Mouse (Mus musculus) stomach, embryonic 14.5 days (tissue): ENCODE data around the gene Smarcd2. TPM values are rescaled to one million over a fixed set of nuclear protein-coding genes. Genes with fewer than 3 reads are reported as not detected.
"Not testable (repeated sequence)": the region's sequence is repeated elsewhere in the genome, so short reads cannot be mapped to it uniquely, and the experiment has no call there.

Source experiments
- ATAC-seq: fragments of 200-750 bp; cut with Nextera tagmentation; 2 replicates; pipeline ENCODE4 v1.8.0; 2017; ENCODE audit warnings: low read depth, moderate TSS enrichment; ENCODE audit not compliant: insufficient number of reproducible peaks, insufficient read depth, low FRiP score
- H3K27ac ChIP-seq: fragments of 300-500 bp; sonication (generic); 2 replicates; pipeline ENCODE4 v1.5.1; 2014; ENCODE audit warnings: mild to moderate bottlenecking, low read length, moderate library complexity, mixed read lengths
- H3K27me3 ChIP-seq: fragments of 300-500 bp; sonication (generic); 2 replicates; pipeline ENCODE4 v1.6.1; 2014; ENCODE audit warnings: low read length, control low read depth, mixed read lengths; ENCODE audit not compliant: control insufficient read depth, insufficient read depth
- H3K36me3 ChIP-seq: fragments of 300-500 bp; sonication (generic); 2 replicates; pipeline ENCODE4 v1.6.1; 2014; ENCODE audit warnings: mild to moderate bottlenecking, control low read depth, low read length, moderate library complexity, mixed read lengths; ENCODE audit not compliant: control insufficient read depth, insufficient read depth
- H3K4me1 ChIP-seq: fragments of 300-500 bp; sonication (generic); 2 replicates; pipeline ENCODE4 v1.6.1; 2014; ENCODE audit warnings: low read length, control low read depth, mixed read lengths; ENCODE audit not compliant: control insufficient read depth, insufficient read depth
- H3K4me2 ChIP-seq: fragments of 300-500 bp; sonication (generic); replicated peaks from 2 replicates; pipeline ENCODE4 v1.6.1; 2014; ENCODE audit warnings: low read depth, low read length, control low read depth
- H3K4me3 ChIP-seq: fragments of 300-500 bp; sonication (generic); 2 replicates; pipeline ENCODE4 v1.5.1; 2014; ENCODE audit warnings: low read depth, low read length, control low read depth
- H3K9ac ChIP-seq: fragments of 300-500 bp; sonication (generic); replicated peaks from 2 replicates; pipeline ENCODE4 v1.6.1; 2014; ENCODE audit warnings: low read depth, mild to moderate bottlenecking, control low read depth, low read length, moderate library complexity, mixed read lengths
- H3K9me3 ChIP-seq: fragments of 300-500 bp; sonication (generic); 2 replicates; pipeline ENCODE4 v1.6.1; 2016; ENCODE audit warnings: low read depth, low read length, control low read depth; ENCODE audit not compliant: control insufficient read depth
- whole genome bisulfite sequencing: fragments of 180-500 bp; shearing (Covaris S2); extraction: QIAGEN DNeasy Blood & Tissue Kit; methylation state at CpG from one replicate; pipeline ENCODE4 v1.1.7; 2014; 5-methylcytosine and 5-hydroxymethylcytosine counted together
- polyA plus RNA-seq: library from polyadenylated mRNA; unstranded; fragments of >200 nt; fragmentation: Nextera tagmentation; extraction: Ambion mirVana; gene quantifications from 2 replicates; pipeline ENCODE4 v1.2.1, GENCODE M21; 2014

Gene Smarcd2
- polyA plus RNA-seq, 1 experiment from 2014 or later = 82.8 TPM

- 87% methylated on average over 7 of the region's 7 CpGs for WGBS
These were observed 23.4 kb downstream of the Smarcd2 start for GRCm38 (mm10) chr11:106249326-106249725.

GRCm38 (mm10) chr11:106246834-106247233 is 25.9 kb downstream of the Smarcd2 start:
- Histone ChIP-seq H3K9me3 (peaks cover 4% of the 10 kb centered on the region; the same call in 1 of the 2 replicates), H3K9ac (no peak overlapping the region), H3K36me3 (peaks cover 94% of the 10 kb centered on the region), H3K27ac (no peak overlapping the region), H3K4me3 (no peak overlapping the region), H3K4me1 (no peaks in the 10 kb centered on the region), H3K27me3 (no peaks in the 10 kb centered on the region), H3K4me2 (no peak overlapping the region)
- WGBS = 96% methylated on average over 1 of the region's 1 CpGs
- no peak for ATAC-seq

More at GRCm38 (mm10) chr11:106249326-106249725, 23.4 kb downstream of the Smarcd2 start:
- Histone ChIP-seq H3K9me3 (peaks cover 4% of the 10 kb centered on the region; the same call in 1 of the 2 replicates), H3K4me2 (no peak overlapping the region), H3K4me1 (no peaks in the 10 kb centered on the region), H3K4me3 (no peak overlapping the region), H3K36me3 (peaks cover 87% of the 10 kb centered on the region), H3K27me3 (no peaks in the 10 kb centered on the region), H3K27ac (no peak overlapping the region), H3K9ac (no peak overlapping the region)
- ATAC-seq = no peak

- H3K4me2 ChIP-seq, ATAC-seq, H3K27ac ChIP-seq, H3K9me3 ChIP-seq, H3K9ac ChIP-seq, H3K4me1 ChIP-seq, H3K27me3 ChIP-seq, H3K4me3 ChIP-seq: not testable (repeated sequence)
- H3K36me3 ChIP-seq = peaks cover 67% of the 10 kb centered on the region
- WGBS = 79% methylated on average over 8 of the region's 8 CpGs
These were observed 38.8 kb downstream of the Smarcd2 start for GRCm38 (mm10) chr11:106233978-106234377.

- Histone ChIP-seq H3K9ac (no peak overlapping the region), H3K27me3 (no peaks in the 10 kb centered on the region)
- WGBS = 92% methylated on average over 3 of the region's 3 CpGs
These were observed 52.2 kb downstream of the Smarcd2 start for GRCm38 (mm10) chr11:106220603-106221002.

GRCm38 (mm10) chr11:106216730-106217490 is 55.9 kb downstream of the Smarcd2 start, which contains the start of gene Ddx42:
TSS of gene Ddx42 (plus strand) at chr11:106216926.
- Histone ChIP-seq H3K9me3 (no peaks in the 10 kb centered on the region), H3K27me3 (no peaks in the 10 kb centered on the region), H3K4me3 (peak within 1 kb of the TSS; percentile 73), H3K27ac (peak within 1 kb of the TSS; percentile 98), H3K9ac (peak within 1 kb of the TSS; percentile 91), H3K4me2 (peak within 1 kb of the TSS; percentile 77), H3K4me1 (peaks cover 16% of the 10 kb centered on the region), H3K36me3 (peaks cover 10% of the 10 kb centered on the region; the same call in 1 of the 2 replicates)
- WGBS = under 1% methylated on average over 70 of the region's 70 CpGs
- ATAC-seq = peak; percentile 92

More at GRCm38 (mm10) chr11:106220603-106221002, 52.2 kb downstream of the Smarcd2 start:
- no peak overlapping the region for H3K4me3 ChIP-seq
- H3K9me3 ChIP-seq = no peaks in the 10 kb centered on the region
- H3K36me3 ChIP-seq = peaks cover 17% of the 10 kb centered on the region
- no peak overlapping the region for H3K27ac ChIP-seq
- no peak for ATAC-seq
- no peak overlapping the region for H3K4me2 ChIP-seq
- H3K4me1 ChIP-seq = 0 out of 2 replicates have a peak, but pooled peaks cover 7% of the 10 kb centered on the region

GRCm38 (mm10) chr11:106215927-106216729 is 56.6 kb downstream of the Smarcd2 start, which contains the start of gene Ccdc47:
TSS of gene Ccdc47 (minus strand) at chr11:106216344.
- Histone ChIP-seq H3K4me1 (peaks cover 16% of the 10 kb centered on the region), H3K4me3 (peak within 1 kb of the TSS; percentile 73), H3K9ac (peak within 1 kb of the TSS; percentile 91), H3K36me3 (peaks cover 18% of the 10 kb centered on the region), H3K9me3 (no peaks in the 10 kb centered on the region), H3K27me3 (no peaks in the 10 kb centered on the region), H3K27ac (peak within 1 kb of the TSS; percentile 98), H3K4me2 (peak within 1 kb of the TSS; percentile 77)
- WGBS = under 1% methylated on average over 46 of the region's 46 CpGs
- peak; percentile 98 for ATAC-seq

GRCm38 (mm10) chr11:106215450-106215859 is 57.3 kb downstream of the Smarcd2 start:
- Histone ChIP-seq H3K9me3 (no peaks in the 10 kb centered on the region), H3K27me3 (no peaks in the 10 kb centered on the region), H3K4me3 (peak overlapping the region; percentile 73), H3K27ac (peak overlapping the region; percentile 98; the same call in 1 of the 2 replicates), H3K9ac (peak overlapping the region; percentile 91), H3K4me1 (peaks cover 16% of the 10 kb centered on the region), H3K36me3 (peaks cover 21% of the 10 kb centered on the region), H3K4me2 (peak overlapping the region; percentile 50)
- ATAC-seq = no peak
- 23% methylated on average over 7 of the region's 7 CpGs for WGBS

- Histone ChIP-seq H3K27me3 (no peaks in the 10 kb centered on the region), H3K27ac (no peak overlapping the region), H3K9ac (no peak overlapping the region), H3K36me3 (peaks cover 25% of the 10 kb centered on the region), H3K4me3 (peak overlapping the region; percentile 73), H3K4me2 (peak overlapping the region; percentile 50), H3K9me3 (no peaks in the 10 kb centered on the region), H3K4me1 (peaks cover 16% of the 10 kb centered on the region)
- no peak for ATAC-seq
- 85% methylated on average over 5 of the region's 5 CpGs for WGBS
These were observed 57.9 kb downstream of the Smarcd2 start for GRCm38 (mm10) chr11:106214856-106215255.
